Mouse (Mus musculus) lung, postnatal 0 days (tissue): Measurements from ENCODE around the gene Aldh4a1.
A peak's percentile ranks its signal among the peaks of the same experiment; 100 is the strongest.

Source experiments
- CTCF ChIP-seq: IDR thresholded peaks from 2 replicates; pipeline ENCODE4 v1.5.1; 2016; ENCODE audit warnings: antibody characterized with exemption, mild to moderate bottlenecking
- EP300 ChIP-seq: IDR thresholded peaks from 2 replicates; pipeline ENCODE4 v1.6.1; 2016; ENCODE audit warnings: antibody characterized with exemption, mild to moderate bottlenecking, control low read depth

DNA sequence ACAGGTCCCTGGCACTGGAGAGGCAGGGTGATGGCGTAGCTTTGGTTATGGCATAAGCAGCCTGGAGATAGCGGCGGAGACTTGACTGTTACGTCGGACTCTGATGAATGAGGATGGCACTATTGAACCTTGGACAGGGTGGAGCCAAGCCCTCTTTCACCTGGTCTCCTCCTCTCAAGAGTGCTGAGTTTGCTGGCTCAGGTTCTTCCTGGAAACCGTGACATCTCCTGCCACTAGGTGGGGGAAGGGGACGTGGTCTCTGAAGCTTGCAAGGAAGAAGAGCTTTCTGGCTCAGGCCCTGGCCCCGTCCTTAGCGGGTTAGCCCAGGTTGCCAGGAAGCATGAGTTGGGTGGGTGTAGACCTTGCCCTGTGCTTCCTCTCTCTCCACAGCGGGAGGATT, 7.5 kb downstream of the Aldh4a1 start:
- TF ChIP-seq CTCF, result peak; percentile 28; the same call in 1 of the 2 replicates
- no peak for TF ChIP-seq EP300
